Mouse (Mus musculus) forebrain, postnatal 0 days (tissue): Measurements from ENCODE around the gene Rnaseh1. TPM values are rescaled to one million over a fixed set of nuclear protein-coding genes. Genes with fewer than 3 reads are reported as not detected.

Source experiments
- ATAC-seq: fragments of 200-750 bp; cut with Nextera tagmentation; 2 replicates; pipeline ENCODE4 v1.8.0; 2017; ENCODE audit warnings: mild to moderate bottlenecking, moderate library complexity
- DNase-seq: peaks from one replicate; pipeline ENCODE4 v3.0.0-alpha.2; 2015
- H3K27ac ChIP-seq: fragments of 300-500 bp; sonication (generic); 2 replicates; pipeline ENCODE4 v1.5.1; 2014; ENCODE audit warnings: low read depth, mild to moderate bottlenecking, antibody characterized with exemption, low read length, moderate library complexity, mixed read lengths
- H3K27me3 ChIP-seq: fragments of 300-500 bp; sonication (generic); 2 replicates; pipeline ENCODE4 v1.6.1; 2014; ENCODE audit warnings: mild to moderate bottlenecking, low read length, mixed read lengths; ENCODE audit not compliant: insufficient read depth
- H3K36me3 ChIP-seq: fragments of 300-500 bp; sonication (generic); 2 replicates; pipeline ENCODE4 v1.6.1; 2014; ENCODE audit warnings: mild to moderate bottlenecking, moderate library complexity; ENCODE audit not compliant: insufficient read depth
- H3K4me1 ChIP-seq: fragments of 300-500 bp; sonication (generic); 2 replicates; pipeline ENCODE4 v1.6.1; 2014; ENCODE audit warnings: antibody characterized with exemption; ENCODE audit not compliant: insufficient read depth
- H3K4me2 ChIP-seq: fragments of 300-500 bp; sonication (generic); 2 replicates; pipeline ENCODE4 v1.6.1; 2014; ENCODE audit warnings: low read depth, mild to moderate bottlenecking, moderate library complexity
- H3K4me3 ChIP-seq: fragments of 300-500 bp; sonication (generic); 2 replicates; pipeline ENCODE4 v1.5.1; 2014; ENCODE audit warnings: low read depth, low read length, mixed read lengths
- H3K9ac ChIP-seq: fragments of 300-500 bp; sonication (generic); 2 replicates; pipeline ENCODE4 v1.6.1; 2014; ENCODE audit warnings: mild to moderate bottlenecking
- H3K9me3 ChIP-seq: fragments of 300-500 bp; sonication (generic); 2 replicates; pipeline ENCODE4 v1.6.1; 2016; ENCODE audit warnings: low read length
- CTCF ChIP-seq: sonication (generic); IDR thresholded peaks from 2 replicates; pipeline ENCODE4 v1.5.1; 2016; ENCODE audit warnings: antibody characterized with exemption, control low read depth, low read depth
- WGBS: fragments of 180-500 bp; shearing (Covaris S2); extraction: QIAGEN DNeasy Blood & Tissue Kit; methylation state at CpG from one replicate; pipeline ENCODE4 v1.1.7; 2014; 5-methylcytosine and 5-hydroxymethylcytosine counted together
- polyA plus RNA-seq: library from polyadenylated mRNA; unstranded; fragments of >200 nt; fragmentation: Nextera tagmentation; extraction: Ambion mirVana; gene quantifications from 2 replicates; pipeline ENCODE4 v1.2.1, GENCODE M21; 2015
- total RNA-seq: library from RNA; depleted of rRNA; stranded (reverse); fragments of >200 nt; gene quantifications from 2 replicates; pipeline ENCODE4 v1.2.3, GENCODE M21; 2014

Gene Rnaseh1
- total and polyA plus RNA-seq, 2 experiments from 2014 or later, result 13.3 to 13.7 TPM

- no peaks in the 10 kb centered on the region for H3K9me3 ChIP-seq
- H3K9ac ChIP-seq, result no peak overlapping the region
- DNase-seq (no peak), ATAC-seq (no peak)
- 60% methylated on average over 8 of the region's 8 CpGs for WGBS
- H3K36me3 ChIP-seq, result peaks cover 16% of the 10 kb centered on the region
- no peak overlapping the region for H3K4me2 ChIP-seq
- H3K4me3 ChIP-seq, result no peak overlapping the region
- H3K27ac ChIP-seq, result no peak overlapping the region
- no peak for TF ChIP-seq CTCF
- H3K27me3 ChIP-seq, result no peaks in the 10 kb centered on the region
- no peaks in the 10 kb centered on the region for H3K4me1 ChIP-seq
These were observed 36.9 kb downstream of the Rnaseh1 start for GRCm38 (mm10) chr12:28686199-28686879.

DNA sequence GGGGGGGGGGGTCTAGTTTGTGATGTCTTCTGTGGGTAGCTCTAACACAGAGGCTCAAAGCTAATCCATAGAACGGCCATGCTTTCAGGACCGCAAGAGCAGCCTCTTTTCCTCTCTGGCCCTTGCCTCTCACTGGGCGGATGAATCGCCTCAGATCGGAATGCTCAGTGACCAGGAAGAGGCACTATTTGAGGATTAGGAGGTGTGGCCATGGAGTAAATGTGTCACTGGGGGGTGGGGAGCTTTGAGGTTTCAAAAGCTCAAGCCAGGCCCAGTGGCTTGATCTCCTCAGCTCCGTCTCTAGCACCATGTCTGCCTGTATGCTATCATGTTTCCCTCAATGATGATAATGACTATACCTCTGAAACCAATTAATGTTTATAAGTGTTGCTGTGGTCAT is 39.6 kb downstream of the Rnaseh1 start:
- WGBS, result 71% methylated on average over 6 of the region's 6 CpGs
- H3K4me3 ChIP-seq, result no peak overlapping the region
- no peak for TF ChIP-seq CTCF
- DNase-seq (no peak), ATAC-seq (no peak)
- H3K9me3 ChIP-seq, result no peaks in the 10 kb centered on the region
- peaks cover 29% of the 10 kb centered on the region for H3K36me3 ChIP-seq
- no peak overlapping the region for H3K27ac ChIP-seq
- no peak overlapping the region for H3K9ac ChIP-seq
- H3K4me2 ChIP-seq, result no peak overlapping the region
- no peaks in the 10 kb centered on the region for H3K4me1 ChIP-seq
- H3K27me3 ChIP-seq, result no peaks in the 10 kb centered on the region

- no peak overlapping the region for H3K4me3 ChIP-seq
- TF ChIP-seq CTCF, result no peak
- no peak overlapping the region for H3K4me2 ChIP-seq
- ATAC-seq (no peak), DNase-seq (no peak)
- no peaks in the 10 kb centered on the region for H3K4me1 ChIP-seq
- no peak overlapping the region for H3K9ac ChIP-seq
- no peak overlapping the region for H3K27ac ChIP-seq
- H3K9me3 ChIP-seq, result no peaks in the 10 kb centered on the region
- 89% methylated on average over 7 of the region's 7 CpGs for WGBS
- no peaks in the 10 kb centered on the region for H3K27me3 ChIP-seq
- H3K36me3 ChIP-seq, result peaks cover 29% of the 10 kb centered on the region
These were observed 41.3 kb downstream of the Rnaseh1 start for GRCm38 (mm10) chr12:28690730-28691129.

- peaks cover 36% of the 10 kb centered on the region for H3K36me3 ChIP-seq
- no peak overlapping the region for H3K27ac ChIP-seq
- WGBS, result 76% methylated on average over 3 of the region's 3 CpGs
- H3K4me2 ChIP-seq, result no peak overlapping the region
- DNase-seq (no peak), ATAC-seq (no peak)
- no peaks in the 10 kb centered on the region for H3K4me1 ChIP-seq
- no peak overlapping the region for H3K4me3 ChIP-seq
- H3K9ac ChIP-seq, result no peak overlapping the region
- no peaks in the 10 kb centered on the region for H3K9me3 ChIP-seq
- H3K27me3 ChIP-seq, result no peaks in the 10 kb centered on the region
- no peak for TF ChIP-seq CTCF
These were observed 44.3 kb downstream of the Rnaseh1 start for GRCm38 (mm10) chr12:28693738-28694137.

DNA sequence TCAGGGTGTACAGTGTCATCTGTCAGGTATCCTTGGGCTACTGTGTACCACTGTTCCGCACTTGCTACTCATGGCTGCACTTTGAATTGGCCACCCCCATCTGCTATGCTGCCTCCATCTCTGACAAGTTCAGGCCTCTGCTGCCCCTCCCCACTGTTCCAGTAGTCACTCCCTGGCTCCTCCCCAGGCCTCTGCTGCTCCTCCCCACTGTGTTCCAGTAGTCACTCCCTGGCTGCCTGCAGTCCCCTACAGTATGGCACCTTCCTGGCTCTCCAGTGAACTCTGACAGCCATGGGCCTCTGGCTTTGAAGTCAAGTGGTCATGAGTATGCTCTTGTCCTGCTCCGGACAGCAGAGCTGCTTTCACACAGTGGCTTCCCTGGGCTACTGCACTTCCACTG is 44.8 kb downstream of the Rnaseh1 start:
- no peak for DNase-seq
- peaks cover 35% of the 10 kb centered on the region for H3K36me3 ChIP-seq
- no peak overlapping the region for H3K4me3 ChIP-seq
- H3K27me3 ChIP-seq, result no peaks in the 10 kb centered on the region
- no peaks in the 10 kb centered on the region for H3K4me1 ChIP-seq
- no peak for TF ChIP-seq CTCF
- WGBS, result 90% methylated on average over 2 of the region's 2 CpGs
- no peak overlapping the region for H3K27ac ChIP-seq
- no peaks in the 10 kb centered on the region for H3K9me3 ChIP-seq
- H3K4me2 ChIP-seq, result no peak overlapping the region
- ATAC-seq, result no peak
- H3K9ac ChIP-seq, result no peak overlapping the region

GRCm38 (mm10) chr12:28694776-28695175 is 45.4 kb downstream of the Rnaseh1 start:
- ATAC-seq (no peak), DNase-seq (no peak)
- no peaks in the 10 kb centered on the region for H3K27me3 ChIP-seq
- no peak overlapping the region for H3K27ac ChIP-seq
- 83% methylated on average over 7 of the region's 7 CpGs for WGBS
- no peak for TF ChIP-seq CTCF
- H3K9me3 ChIP-seq, result no peaks in the 10 kb centered on the region
- H3K4me3 ChIP-seq, result no peak overlapping the region
- H3K4me2 ChIP-seq, result no peak overlapping the region
- no peak overlapping the region for H3K9ac ChIP-seq
- H3K36me3 ChIP-seq, result peaks cover 30% of the 10 kb centered on the region
- no peaks in the 10 kb centered on the region for H3K4me1 ChIP-seq

DNA sequence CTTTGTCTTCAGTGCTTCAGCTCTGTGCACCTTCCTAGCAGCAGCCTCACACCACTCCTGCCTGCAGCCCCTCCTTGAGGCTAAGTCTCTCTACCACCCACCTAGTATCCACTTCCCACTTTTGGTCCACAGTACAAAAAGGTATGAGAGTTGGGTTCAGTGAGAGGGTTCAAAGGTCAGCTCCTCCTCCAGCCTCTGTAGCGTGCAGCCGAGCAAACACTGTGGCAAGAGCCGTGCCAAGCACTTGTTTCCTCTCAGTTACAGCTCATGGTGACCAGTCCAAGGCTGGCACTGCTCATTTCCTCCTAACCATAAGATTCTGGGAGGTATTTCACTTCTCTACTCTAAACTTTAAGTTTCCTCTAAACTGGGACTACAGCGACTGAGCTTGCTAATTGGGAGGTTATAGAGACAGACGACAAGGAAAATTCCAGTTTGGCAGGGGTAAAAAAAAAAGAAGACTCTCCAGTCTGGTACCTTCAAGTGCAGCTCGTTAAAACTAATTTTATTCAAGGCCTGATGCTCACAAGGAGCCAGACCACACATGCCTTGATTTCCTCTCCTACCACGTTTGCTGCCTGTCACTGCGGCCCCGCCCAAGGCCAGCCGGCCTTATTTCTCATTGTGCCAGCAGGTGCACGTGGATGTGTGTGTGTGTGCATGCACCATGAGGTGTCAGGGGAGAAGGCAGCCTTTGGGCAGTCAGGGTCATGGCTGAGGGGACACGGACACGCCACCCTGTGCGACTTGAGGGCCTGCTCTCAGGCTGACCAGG is 48.6 kb downstream of the Rnaseh1 start:
- H3K4me3 ChIP-seq, result no peak overlapping the region
- no peak overlapping the region for H3K9ac ChIP-seq
- WGBS, result 43% methylated on average over 14 of the region's 14 CpGs
- no peak overlapping the region for H3K4me2 ChIP-seq
- DNase-seq (peak; percentile 61), ATAC-seq (peak; percentile 27)
- H3K36me3 ChIP-seq, result peaks cover 10% of the 10 kb centered on the region; the same call in 1 of the 2 replicates
- TF ChIP-seq CTCF, result no peak
- H3K27ac ChIP-seq, result peak overlapping the region; percentile 79
- H3K27me3 ChIP-seq, result no peaks in the 10 kb centered on the region
- peaks cover 18% of the 10 kb centered on the region for H3K4me1 ChIP-seq
- H3K9me3 ChIP-seq, result no peaks in the 10 kb centered on the region
